Mouse (Mus musculus) forebrain, embryonic 12.5 days (tissue): ENCODE data around the gene Gm49405. TPM values are rescaled to one million over a fixed set of nuclear protein-coding genes. Genes with fewer than 3 reads are reported as not detected.
"Not testable (repeated sequence)": the region's sequence is repeated elsewhere in the genome, so short reads cannot be mapped to it uniquely, and the experiment has no call there.

ENCODE experiments used
- ATAC-seq: fragments of 200-750 bp; cut with Nextera tagmentation; 2 replicates; pipeline ENCODE4 v1.8.0; 2017; ENCODE audit warnings: moderate TSS enrichment; ENCODE audit not compliant: low FRiP score
- H3K27ac ChIP-seq: fragments of 300-500 bp; sonication (generic); 2 replicates; pipeline ENCODE4 v1.5.1; 2016; ENCODE audit warnings: mild to moderate bottlenecking
- H3K27me3 ChIP-seq: fragments of 300-500 bp; sonication (generic); 2 replicates; pipeline ENCODE4 v1.6.1; 2016; ENCODE audit warnings: mild to moderate bottlenecking
- H3K36me3 ChIP-seq: fragments of 300-500 bp; sonication (generic); replicated peaks from 2 replicates; pipeline ENCODE4 v1.6.1; 2016; ENCODE audit warnings: mild to moderate bottlenecking
- H3K4me1 ChIP-seq: fragments of 300-500 bp; sonication (generic); 2 replicates; pipeline ENCODE4 v1.6.1; 2016
- H3K4me2 ChIP-seq: fragments of 300-500 bp; sonication (generic); 2 replicates; pipeline ENCODE4 v1.6.1; 2016; ENCODE audit warnings: mild to moderate bottlenecking, moderate library complexity
- H3K4me3 ChIP-seq: fragments of 300-500 bp; sonication (generic); replicated peaks from 2 replicates; pipeline ENCODE4 v1.5.1; 2016; ENCODE audit warnings: mild to moderate bottlenecking
- H3K9ac ChIP-seq: fragments of 300-500 bp; sonication (generic); 2 replicates; pipeline ENCODE4 v1.6.1; 2016; ENCODE audit warnings: mild to moderate bottlenecking
- H3K9me3 ChIP-seq: fragments of 300-500 bp; sonication (generic); 2 replicates; pipeline ENCODE4 v1.6.1; 2016
- WGBS: fragments of 180-500 bp; shearing (Covaris S2); methylation state at CpG from one replicate; pipeline ENCODE4 v1.1.7; 2016; 5-methylcytosine and 5-hydroxymethylcytosine counted together
- polyA plus RNA-seq: library from polyadenylated mRNA; unstranded; fragments of >200 nt; fragmentation: Nextera tagmentation; extraction: Ambion mirVana; gene quantifications from 2 replicates; pipeline ENCODE4 v1.2.1, GENCODE M21; 2016

Gene Gm49405
- polyA plus RNA-seq, 1 experiment from 2014 or later = 4.1 TPM

DNA sequence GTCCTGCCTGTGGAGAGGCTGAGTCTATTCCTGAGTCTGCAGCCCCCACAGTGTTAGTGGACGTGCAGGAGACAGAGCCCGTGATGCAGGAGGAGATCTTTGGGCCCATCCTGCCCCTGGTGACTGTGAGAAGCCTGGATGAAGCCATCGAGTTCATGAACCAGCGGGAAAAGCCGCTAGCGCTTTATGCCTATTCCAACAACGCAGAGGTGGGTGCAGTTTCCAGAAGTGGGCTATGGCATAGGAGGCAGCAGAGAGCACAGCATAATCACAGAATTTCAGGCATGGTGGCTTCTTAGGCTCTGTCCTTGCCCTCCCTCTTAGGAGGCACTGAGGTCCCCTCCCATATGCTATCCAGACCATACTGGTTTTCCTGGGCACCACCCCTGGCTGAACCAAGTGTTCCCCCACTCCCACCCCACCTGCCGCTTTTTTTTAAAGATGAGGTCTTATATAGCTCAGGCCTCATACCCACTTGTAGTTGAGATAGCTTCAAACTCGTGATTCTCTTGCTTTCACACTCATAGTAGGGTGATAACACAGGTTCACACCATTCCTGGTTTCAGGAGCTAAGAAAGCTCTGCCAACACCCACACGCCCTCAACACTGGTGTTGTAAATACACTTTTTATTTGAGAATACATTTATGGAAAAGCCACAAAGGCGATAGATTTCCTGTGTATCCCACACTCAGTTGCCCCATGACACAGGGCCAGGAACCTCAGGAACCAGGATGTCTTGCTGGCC is 33.9 kb upstream of the Gm49405 start:
- H3K9ac ChIP-seq = no peak overlapping the region
- H3K4me3 ChIP-seq = no peak overlapping the region
- no peaks in the 10 kb centered on the region for H3K9me3 ChIP-seq
- no peak overlapping the region for H3K4me2 ChIP-seq
- no peaks in the 10 kb centered on the region for H3K27me3 ChIP-seq
- H3K4me1 ChIP-seq = no peaks in the 10 kb centered on the region
- no peak for ATAC-seq
- H3K36me3 ChIP-seq = no peaks in the 10 kb centered on the region
- no peak overlapping the region for H3K27ac ChIP-seq
- WGBS = 65% methylated on average over 11 of the region's 11 CpGs

DNA sequence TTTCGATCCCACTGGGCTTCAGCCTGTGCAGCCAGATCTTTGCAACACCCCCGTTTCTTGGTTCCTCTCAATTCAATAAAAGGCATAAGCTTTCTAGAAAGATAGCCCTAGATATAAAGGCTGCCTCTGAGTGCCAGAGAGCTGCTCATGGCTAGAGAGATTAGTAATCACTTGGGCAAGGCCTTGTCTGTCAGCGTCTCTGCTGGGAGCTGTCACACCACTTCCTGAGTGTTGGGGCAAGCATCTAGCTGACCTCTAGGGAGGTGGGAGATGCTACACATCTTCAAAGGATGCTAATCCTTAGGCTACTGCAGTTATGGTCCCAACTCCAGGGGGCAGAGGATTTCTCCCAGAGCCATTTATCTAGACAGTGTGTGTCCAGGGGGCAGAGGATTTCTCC is 33.2 kb upstream of the Gm49405 start:
- WGBS = 70% methylated on average over 3 of the region's 3 CpGs
- Histone ChIP-seq H3K4me1 (no peaks in the 10 kb centered on the region), H3K4me3 (no peak overlapping the region)

DNA sequence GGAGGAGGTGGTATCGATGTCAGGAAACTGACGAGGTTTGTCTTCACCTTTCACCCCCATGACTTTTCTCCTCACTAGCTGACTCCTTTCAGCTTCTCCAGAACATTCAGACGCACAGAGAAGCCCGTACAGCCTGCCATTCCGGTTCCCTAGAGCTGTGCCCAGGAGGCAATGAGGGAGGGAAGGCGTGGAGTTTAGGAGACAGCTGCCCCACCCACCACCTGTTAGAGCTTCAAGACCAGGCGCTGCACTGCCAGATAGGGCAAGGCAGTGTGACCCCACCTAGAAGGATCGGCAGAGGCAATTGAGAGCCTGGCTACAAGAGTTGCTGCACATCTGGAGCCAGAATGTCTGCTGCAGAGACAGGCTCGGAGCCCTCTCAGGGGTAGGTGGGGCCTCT is 28.2 kb upstream of the Gm49405 start, which contains the start of gene Aldh3b2:
TSS of gene Aldh3b2 (plus strand) at position 100 of the 400 bp plus-strand sequence.
- Histone ChIP-seq H3K4me3 (no peak within 1 kb of the TSS), H3K9me3 (no peaks in the 10 kb centered on the region), H3K27ac (no peak within 1 kb of the TSS), H3K27me3 (no peaks in the 10 kb centered on the region), H3K4me2 (no peak within 1 kb of the TSS), H3K9ac (no peak within 1 kb of the TSS), H3K36me3 (no peaks in the 10 kb centered on the region), H3K4me1 (no peaks in the 10 kb centered on the region)
- 60% methylated on average over 9 of the region's 9 CpGs for WGBS
- no peak for ATAC-seq

More for the DNA sequence above, 33.2 kb upstream of the Gm49405 start:
- Histone ChIP-seq H3K9me3 (no peaks in the 10 kb centered on the region), H3K27me3 (no peaks in the 10 kb centered on the region), H3K27ac (no peak overlapping the region), H3K36me3 (no peaks in the 10 kb centered on the region), H3K9ac (no peak overlapping the region), H3K4me2 (no peak overlapping the region)
- no peak for ATAC-seq

DNA sequence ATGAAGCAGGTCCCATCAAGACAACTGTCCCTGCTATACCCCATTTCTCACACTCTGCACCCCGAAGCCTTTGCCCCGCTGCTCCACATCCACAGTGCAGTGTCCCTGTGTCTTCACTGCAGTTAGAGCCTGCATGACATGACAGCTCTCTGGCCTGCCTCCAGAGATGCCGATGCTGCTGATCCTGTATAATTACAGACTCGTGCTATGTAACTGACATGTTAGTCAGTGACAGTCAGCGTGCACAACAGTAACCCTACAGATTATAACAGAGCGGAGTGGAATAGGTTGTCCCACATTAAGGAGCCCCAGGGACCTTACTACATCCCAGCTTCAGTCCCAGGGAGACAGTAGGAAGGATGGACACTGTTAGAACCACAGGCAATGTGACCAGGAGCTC is 25.8 kb upstream of the Gm49405 start:
- H3K9me3 ChIP-seq, H3K4me2 ChIP-seq, H3K27ac ChIP-seq, H3K4me3 ChIP-seq, H3K4me1 ChIP-seq, H3K9ac ChIP-seq, H3K27me3 ChIP-seq, ATAC-seq, H3K36me3 ChIP-seq: not testable (repeated sequence)
- 87% methylated on average over 6 of the region's 6 CpGs for WGBS

DNA sequence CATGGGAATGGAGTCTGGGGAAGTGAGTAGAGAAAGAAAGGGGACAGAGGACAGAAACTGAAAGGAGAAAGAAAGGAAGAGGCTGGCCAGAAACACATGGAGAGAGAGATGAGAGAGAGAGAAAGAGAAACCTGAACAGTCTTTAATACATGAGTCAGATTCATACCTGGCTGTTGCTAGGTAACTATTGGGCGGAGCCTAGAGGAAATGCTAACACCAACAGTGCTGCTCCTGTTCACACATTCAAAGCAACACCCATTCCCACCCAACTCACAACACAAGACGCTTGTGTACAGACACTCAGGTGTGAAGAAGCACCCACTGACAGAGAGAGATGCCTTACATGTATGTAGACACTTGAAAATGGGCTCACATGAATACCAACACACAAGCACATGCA is 24.6 kb upstream of the Gm49405 start:
- no peaks in the 10 kb centered on the region for H3K27me3 ChIP-seq
- H3K4me3 ChIP-seq = no peak overlapping the region
- no peak for ATAC-seq
- H3K27ac ChIP-seq = no peak overlapping the region
- H3K36me3 ChIP-seq = no peaks in the 10 kb centered on the region
- H3K9me3 ChIP-seq = no peaks in the 10 kb centered on the region
- H3K4me1 ChIP-seq = no peaks in the 10 kb centered on the region
- no peak overlapping the region for H3K9ac ChIP-seq
- WGBS = 91% methylated on average over 2 of the region's 2 CpGs
- no peak overlapping the region for H3K4me2 ChIP-seq

DNA sequence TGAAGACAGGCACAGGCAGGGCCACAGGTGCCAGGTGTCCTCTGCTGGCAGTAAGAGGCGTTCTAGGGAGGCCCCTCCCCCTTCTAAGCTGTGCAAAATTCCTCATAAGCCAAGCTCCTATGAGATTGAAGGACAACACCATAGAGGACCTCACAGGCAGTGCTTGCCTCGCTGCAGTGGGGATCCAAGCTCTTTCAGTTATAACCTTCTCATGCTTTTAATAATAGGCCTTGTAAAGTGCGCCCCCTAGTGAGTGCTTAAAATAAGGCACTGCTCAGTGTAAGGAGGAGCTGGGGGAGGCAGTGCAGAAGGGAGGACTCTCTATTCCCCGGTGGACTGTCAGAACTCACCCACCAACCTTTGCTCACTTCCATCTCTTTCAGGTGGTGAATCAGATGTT is 20.1 kb upstream of the Gm49405 start:
- Histone ChIP-seq H3K9me3 (no peaks in the 10 kb centered on the region), H3K36me3 (no peaks in the 10 kb centered on the region), H3K27ac (no peak overlapping the region), H3K4me2 (no peak overlapping the region), H3K27me3 (no peaks in the 10 kb centered on the region), H3K4me3 (no peak overlapping the region), H3K4me1 (peaks cover 14% of the 10 kb centered on the region), H3K9ac (no peak overlapping the region)
- peak; percentile 68 for ATAC-seq
- WGBS = 16% methylated on average over 4 of the region's 4 CpGs

DNA sequence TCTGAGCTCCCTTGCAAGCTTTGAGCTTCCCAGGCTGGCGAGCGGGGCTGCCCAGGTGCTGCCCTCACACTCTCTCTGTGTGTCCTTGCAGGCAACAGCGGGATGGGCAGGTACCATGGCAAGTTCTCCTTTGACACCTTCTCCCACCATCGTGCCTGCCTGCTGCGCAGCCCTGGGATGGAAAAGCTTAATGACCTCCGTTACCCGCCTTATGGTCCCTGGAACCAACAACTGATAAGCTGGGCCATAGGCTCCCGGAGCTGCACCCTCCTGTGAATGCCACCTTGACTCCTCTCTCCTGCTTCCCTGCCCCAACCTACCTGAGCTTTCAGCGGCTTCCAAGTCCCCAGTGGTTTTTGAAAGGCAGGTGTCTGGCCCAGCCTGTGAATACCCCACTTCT is 19.5 kb upstream of the Gm49405 start:
- ATAC-seq = no peak
- Histone ChIP-seq H3K4me3 (no peak overlapping the region), H3K9ac (no peak overlapping the region), H3K36me3 (no peaks in the 10 kb centered on the region), H3K4me2 (no peak overlapping the region), H3K9me3 (no peaks in the 10 kb centered on the region), H3K27ac (no peak overlapping the region), H3K27me3 (no peaks in the 10 kb centered on the region), H3K4me1 (peaks cover 17% of the 10 kb centered on the region)
- WGBS = 79% methylated on average over 9 of the region's 9 CpGs

DNA sequence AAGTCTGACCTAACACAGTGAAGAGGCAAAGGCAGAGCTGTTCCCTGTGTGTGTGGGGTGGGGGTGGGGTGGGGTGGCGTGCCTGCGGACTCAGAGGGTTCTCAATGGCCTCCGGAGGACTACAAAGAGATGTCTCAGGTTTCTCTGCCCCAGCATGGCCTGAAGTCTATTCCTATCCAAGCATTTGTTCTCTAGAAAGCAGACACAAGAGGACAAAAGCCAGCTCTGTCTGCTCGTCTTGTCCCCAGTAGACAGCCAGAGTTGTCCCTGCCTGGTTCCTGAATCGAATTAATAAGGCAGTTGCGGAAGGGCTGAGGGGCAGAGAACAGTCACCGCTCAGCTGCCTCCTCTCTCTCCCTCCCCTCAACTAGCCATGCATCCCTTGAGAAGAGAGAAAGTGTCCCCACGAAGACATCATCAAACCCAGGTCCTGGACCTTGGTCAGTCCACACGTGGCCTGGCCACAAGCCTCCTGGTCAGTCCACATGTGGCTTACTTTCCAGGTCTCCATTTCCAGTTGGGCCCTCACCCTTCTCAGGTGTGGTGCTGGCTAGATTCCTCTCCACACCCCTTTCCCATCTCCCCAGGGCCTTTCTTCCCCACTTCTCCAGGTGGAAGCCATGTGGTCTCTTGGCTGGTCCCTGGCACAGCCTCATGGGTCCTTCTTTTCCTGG is 16.8 kb upstream of the Gm49405 start:
- Histone ChIP-seq H3K9me3 (peaks cover 3% of the 10 kb centered on the region; the same call in 1 of the 2 replicates), H3K36me3 (no peaks in the 10 kb centered on the region), H3K27ac (no peak overlapping the region), H3K27me3 (no peaks in the 10 kb centered on the region), H3K4me3 (no peak overlapping the region), H3K4me2 (no peak overlapping the region), H3K9ac (no peak overlapping the region), H3K4me1 (peaks cover 17% of the 10 kb centered on the region)
- 36% methylated on average over 9 of the region's 9 CpGs for WGBS
- ATAC-seq = no peak

DNA sequence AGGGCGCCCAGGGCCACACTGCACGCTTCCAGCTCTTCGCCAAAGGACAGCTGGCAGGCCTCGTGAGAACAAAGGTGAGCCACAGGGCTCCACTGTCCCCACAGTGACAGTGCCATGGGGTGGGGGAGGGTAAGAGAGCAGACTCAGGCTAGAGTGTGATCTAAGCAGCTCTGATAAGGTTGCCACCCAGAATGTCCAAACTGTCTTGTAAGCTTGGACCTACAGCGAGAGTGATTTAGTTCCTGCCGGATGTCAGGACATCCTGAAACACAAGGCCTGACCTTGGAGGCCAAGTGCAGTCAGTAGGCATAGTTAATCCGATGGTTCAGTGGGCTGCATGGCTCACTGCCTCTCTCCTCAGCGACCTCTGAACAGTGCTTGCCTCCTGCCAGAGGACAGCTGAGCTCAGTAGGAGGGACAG is 15.2 kb upstream of the Gm49405 start:
- Histone ChIP-seq H3K4me2 (no peak overlapping the region), H3K36me3 (no peaks in the 10 kb centered on the region), H3K9me3 (peaks cover 6% of the 10 kb centered on the region; the same call in 1 of the 2 replicates), H3K9ac (no peak overlapping the region), H3K4me3 (no peak overlapping the region), H3K4me1 (peaks cover 17% of the 10 kb centered on the region), H3K27me3 (no peaks in the 10 kb centered on the region), H3K27ac (no peak overlapping the region)
- no peak for ATAC-seq
- whole genome bisulfite sequencing = 29% methylated on average over 8 of the region's 8 CpGs

DNA sequence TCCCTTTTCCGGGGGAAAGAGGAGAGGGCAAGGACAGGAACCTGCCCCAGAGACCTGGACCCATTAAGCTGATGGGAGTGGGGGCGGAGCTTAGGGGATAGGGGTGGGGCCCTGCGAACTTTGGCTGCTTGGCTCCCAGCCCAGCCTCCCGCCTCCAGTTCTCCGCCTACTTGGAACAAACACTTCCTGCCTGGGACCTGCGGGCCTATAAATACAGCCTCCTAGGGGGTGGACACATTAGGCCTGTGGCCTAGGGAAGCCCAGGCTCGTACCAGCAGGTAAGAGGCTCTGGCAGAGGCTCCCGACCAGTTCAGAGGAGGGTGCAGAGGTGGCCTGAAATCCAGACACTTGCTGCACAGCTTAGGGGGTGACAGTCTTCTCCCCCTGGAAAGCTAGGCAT is 14.1 kb upstream of the Gm49405 start, which contains the start of gene Acy3:
TSS of gene Acy3 (plus strand) at position 237 of the 400 bp plus-strand sequence.
- Histone ChIP-seq H3K4me2 (no peak within 1 kb of the TSS), H3K9ac (no peak within 1 kb of the TSS), H3K4me1 (peaks cover 17% of the 10 kb centered on the region), H3K27me3 (no peaks in the 10 kb centered on the region), H3K27ac (no peak within 1 kb of the TSS), H3K36me3 (no peaks in the 10 kb centered on the region), H3K9me3 (peaks cover 6% of the 10 kb centered on the region; the same call in 1 of the 2 replicates), H3K4me3 (no peak within 1 kb of the TSS)
- 22% methylated on average over 8 of the region's 8 CpGs for WGBS
- ATAC-seq = no peak

DNA sequence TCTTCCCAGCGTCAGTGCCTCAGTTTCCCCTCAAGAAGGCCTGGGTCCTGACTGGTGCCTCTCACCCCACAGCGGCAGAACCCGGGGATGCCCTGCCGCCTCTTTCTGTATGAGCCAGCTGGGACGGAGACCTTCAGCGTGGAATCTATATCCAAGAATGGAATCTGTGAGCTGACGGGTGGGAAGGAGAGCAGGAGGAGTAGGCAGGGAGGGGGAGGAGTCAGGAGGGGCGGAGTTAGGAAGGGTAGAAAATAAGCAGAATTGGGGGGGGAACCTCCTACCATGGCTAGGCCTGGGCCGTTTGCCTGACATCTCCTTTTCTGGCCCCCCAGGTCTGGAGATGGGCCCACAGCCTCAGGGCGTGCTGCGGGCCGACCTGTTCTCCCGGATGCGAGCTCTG is 12.4 kb upstream of the Gm49405 start:
- WGBS = 92% methylated on average over 14 of the region's 14 CpGs

DNA sequence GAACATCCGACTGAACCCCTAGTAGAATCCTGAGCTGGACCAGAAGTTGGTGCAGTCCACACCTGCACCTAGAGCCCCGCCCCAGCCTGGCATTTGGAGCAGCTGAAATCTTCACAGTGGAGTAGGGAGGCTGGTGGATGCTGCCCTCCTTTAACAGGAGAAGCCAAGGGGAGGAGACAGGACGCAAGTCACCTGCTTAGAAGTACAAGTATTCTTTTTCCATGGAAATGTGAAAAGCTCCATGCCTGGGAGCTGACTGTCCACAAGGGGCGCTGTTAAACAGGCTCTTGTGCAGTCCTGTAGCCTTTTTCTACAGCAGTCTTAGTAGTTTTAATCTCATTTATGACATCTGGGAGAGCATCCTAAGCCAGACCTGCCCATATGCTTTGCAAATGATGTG is 11.7 kb upstream of the Gm49405 start:
- no peak for ATAC-seq
- no peaks in the 10 kb centered on the region for H3K36me3 ChIP-seq
- H3K9ac ChIP-seq = no peak overlapping the region
- peaks cover 6% of the 10 kb centered on the region; the same call in 1 of the 2 replicates for H3K27me3 ChIP-seq
- H3K4me3 ChIP-seq = no peak overlapping the region
- peaks cover 11% of the 10 kb centered on the region for H3K4me1 ChIP-seq
- no peak overlapping the region for H3K4me2 ChIP-seq
- no peak overlapping the region for H3K27ac ChIP-seq
- 87% methylated on average over 4 of the region's 4 CpGs for WGBS
- H3K9me3 ChIP-seq = peaks cover 6% of the 10 kb centered on the region; the same call in 1 of the 2 replicates

More for the DNA sequence above, 12.4 kb upstream of the Gm49405 start:
- H3K9me3 ChIP-seq = peaks cover 6% of the 10 kb centered on the region; the same call in 1 of the 2 replicates
- no peak for ATAC-seq
- no peak overlapping the region for H3K9ac ChIP-seq
- H3K27me3 ChIP-seq = peaks cover 6% of the 10 kb centered on the region; the same call in 1 of the 2 replicates
- H3K36me3 ChIP-seq = no peaks in the 10 kb centered on the region
- no peak overlapping the region for H3K4me3 ChIP-seq
- no peak overlapping the region for H3K27ac ChIP-seq
- H3K4me2 ChIP-seq = no peak overlapping the region
- H3K4me1 ChIP-seq = peaks cover 17% of the 10 kb centered on the region
